Mouse (Mus musculus): ENCODE results near the gene Tcf7l2.

Gene Tcf7l2

DNA sequence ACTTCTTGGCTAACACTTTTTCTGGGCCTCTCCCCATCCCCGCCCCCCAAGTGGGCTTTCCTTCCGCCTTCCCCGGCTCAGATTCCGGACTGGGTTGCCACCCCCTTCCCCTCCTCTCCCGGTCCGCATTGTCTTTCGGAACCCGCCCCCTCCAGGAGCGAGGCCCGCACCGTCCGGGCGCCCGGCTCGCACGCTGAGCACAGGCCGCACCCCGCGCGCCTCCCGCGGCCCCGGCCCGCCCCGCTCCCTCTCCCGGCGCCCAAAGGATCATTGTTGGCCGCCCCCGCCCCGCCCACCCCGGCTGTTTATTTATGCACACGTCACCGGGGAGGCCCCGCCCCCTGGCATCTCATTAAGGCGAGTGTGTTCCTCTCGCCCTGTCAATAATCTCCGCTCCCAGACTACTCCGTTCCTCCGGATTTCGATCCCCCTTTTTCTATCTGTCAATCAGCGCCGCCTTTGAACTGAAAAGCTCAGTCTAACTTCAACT lies at the start of gene Tcf7l2:
Tcf7l2 (plus strand) TSS at position 382 of the 490 bp plus-strand sequence.
- peak; percentile 96 for DNase-seq

DNA sequence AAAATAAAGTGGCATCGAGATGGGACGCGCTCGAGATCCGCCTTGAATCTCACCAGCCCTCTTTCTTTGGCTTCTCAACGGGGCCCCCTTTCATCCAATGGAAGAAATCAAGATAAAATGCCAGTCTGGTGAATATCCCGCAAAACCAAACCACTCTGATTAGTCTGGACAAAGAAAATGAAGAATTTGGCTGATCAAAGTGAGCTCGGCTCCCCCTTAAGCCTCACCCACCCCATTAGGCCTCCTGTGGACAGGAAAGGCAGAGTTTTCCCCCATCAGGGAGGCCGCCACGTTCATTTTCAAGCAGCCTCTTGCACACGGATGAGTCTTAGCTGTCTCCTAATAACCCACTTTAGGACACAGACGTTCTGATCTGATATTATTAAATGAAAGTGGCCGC lies 47.0 kb upstream of the Tcf7l2 start:
- DNase-seq, result no peak

DNA sequence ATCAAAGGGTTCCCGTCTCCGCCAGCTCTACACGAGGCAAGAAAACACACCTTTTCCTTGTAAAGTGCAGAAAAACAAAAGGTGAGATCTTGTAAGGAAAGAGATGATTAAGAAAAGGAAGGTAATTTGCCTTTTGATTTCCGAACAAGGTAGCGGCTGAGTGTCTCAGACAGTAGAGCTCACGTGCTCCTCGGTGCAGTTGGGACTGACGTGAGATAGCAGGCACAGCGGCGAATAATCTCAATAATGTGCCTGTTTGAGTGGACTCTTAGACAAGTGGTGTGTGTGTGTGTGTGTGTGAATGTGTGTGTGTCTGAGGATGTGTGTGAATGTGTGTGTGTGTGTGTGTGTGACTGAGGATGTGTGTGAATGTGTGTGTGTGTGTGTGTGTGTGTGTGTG lies 46.2 kb upstream of the Tcf7l2 start:
- DNase-seq, result no peak

DNA sequence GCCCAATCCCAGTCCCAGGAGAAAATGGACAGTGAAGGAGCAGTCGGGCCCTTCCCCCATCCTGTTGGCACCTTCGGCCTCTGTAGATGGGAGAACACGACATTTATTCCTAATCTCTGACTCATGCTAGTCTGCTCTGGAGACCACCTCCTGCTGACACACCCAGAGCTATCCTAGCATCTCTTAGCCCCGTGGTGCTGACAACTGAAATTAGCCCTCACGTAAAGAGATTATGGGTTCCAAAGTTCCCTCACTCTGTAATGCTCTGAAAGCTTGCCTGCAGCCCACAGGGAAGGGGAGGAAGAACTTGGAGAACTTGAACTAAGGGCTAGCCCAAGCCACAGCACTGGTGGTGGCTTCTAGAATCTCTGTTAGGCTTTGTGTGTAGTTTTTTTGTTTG lies 42.7 kb upstream of the Tcf7l2 start:
- DNase-seq, result no peak

DNA sequence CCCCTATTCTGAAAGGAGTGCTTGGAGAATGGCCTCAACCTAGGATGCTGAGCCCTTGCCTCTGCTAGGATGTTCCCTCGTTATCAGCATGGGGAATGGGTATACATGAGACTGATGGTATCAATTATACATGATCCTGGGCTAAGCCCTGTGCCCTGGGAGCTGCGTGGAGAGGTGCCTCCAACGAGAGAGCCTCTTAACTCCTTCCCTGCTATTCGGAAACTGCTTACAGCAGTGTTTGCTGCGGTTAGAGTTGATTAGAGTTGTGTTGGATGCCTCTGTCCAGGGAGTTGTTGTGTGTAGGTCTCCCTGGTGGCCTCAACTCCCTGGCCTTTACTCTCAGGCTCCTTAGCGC lies 41.4 kb upstream of the Tcf7l2 start:
- DNase-seq, result no peak

DNA sequence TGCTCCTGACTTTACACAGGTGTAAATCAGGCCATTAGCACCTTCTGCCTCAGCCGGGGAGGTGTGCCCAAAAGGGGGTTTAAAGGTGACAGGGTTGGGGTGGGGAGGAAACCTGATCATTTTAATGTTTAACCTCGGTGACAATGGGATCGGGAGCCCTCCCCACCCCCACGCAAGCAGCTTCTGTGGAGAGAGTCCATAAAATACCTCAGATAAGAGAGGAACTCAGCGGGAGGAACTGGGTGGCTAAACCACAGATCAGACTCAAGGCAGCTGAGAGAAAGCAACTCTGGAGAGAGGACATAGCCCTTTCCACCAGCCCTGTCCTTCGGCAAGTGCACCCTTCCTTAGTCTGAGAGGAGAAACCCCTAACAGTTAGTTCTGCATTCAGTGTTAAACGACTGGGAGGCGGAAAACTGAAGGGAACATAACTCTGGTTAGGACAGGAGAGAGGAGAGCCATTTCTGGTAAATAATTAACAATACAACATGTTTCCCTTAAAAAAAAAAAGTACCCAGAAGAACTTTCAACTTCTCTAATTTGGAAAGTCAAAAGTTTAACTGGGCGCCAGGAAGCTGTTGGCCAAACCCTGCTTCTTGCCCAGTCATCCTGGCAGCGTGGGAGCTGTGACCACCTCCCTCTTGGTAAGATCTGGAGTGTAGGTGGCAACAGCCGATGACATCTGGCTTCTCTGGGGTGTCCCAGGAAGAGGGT lies 40.9 kb upstream of the Tcf7l2 start:
- peak; percentile 55 for DNase-seq

DNA sequence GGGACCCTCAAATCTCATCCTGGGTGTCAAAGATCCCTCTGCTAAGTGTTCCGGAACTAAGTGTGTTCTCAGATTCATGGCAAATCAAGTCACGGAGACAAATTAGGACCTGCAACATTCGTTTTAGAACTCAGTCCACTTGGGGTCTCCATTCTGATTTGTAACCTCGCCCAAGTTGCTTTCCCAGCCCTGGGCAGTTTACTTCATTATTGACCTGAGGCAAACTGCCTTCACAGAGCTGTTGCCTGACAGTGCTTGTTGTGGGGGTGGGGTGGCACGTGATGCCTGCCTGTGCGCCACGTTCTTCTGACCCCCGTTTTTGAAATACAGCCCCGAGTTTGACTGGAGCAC lies 40.4 kb upstream of the Tcf7l2 start:
- peak; percentile 16 for DNase-seq

DNA sequence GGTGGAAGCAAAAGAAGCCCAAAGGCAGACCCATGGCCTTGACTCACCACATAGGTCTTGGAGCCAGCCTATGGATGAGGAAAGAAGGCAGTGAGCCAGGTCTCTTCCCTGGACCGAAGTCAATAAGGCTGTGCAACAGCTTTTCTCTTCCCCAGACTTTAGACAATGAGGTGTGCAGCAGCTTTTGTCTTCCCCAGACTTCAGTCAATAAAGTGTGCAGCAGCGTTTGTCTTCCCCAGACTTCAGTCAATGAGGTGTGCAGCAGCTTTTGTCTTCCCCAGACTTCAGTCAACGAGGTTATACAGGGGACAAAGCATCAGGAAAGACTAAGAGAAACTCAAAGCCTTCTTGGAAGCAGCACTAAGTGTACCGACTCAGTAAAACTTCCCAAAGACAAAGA lies 39.5 kb upstream of the Tcf7l2 start:
- no peak for DNase-seq

DNA sequence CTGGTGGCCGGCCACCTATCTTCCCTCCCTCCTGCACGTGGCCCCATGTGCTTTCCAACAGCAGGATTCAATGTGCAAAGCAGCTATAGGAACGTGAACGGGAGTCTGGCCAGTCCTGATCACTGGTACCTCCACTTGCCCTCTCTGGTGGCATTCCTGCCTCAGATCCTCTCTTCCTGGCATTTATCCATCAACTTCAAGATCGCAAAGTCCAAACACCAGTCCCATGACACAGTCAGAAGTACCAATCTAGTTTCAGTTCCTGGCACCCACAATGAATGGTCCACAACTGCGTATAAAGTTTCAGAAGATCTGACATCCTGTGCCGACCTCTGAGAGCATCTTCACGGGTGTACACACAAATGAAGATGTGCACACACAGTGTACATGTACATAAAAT lies 38.9 kb upstream of the Tcf7l2 start:
- DNase-seq, result no peak

DNA sequence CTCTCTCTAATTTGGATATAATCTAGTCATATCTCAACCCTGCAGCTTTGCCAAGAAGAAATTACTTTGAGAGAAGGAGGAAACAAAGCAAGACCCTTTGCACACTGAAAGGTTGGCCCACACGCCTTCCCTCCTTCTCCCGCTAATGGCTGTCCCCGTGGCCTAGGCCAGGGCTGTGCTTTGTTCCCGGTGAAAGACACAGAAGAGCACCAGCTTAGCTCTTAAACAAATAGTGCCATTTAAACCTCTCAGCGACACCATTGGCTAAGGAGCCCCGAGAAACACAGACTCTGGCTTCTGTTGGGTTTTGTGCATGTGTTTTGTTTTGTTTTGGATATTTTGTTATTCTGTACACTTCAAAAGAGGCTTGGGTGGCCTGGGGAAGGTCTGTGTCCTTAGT lies 37.5 kb upstream of the Tcf7l2 start:
- no peak for DNase-seq

DNA sequence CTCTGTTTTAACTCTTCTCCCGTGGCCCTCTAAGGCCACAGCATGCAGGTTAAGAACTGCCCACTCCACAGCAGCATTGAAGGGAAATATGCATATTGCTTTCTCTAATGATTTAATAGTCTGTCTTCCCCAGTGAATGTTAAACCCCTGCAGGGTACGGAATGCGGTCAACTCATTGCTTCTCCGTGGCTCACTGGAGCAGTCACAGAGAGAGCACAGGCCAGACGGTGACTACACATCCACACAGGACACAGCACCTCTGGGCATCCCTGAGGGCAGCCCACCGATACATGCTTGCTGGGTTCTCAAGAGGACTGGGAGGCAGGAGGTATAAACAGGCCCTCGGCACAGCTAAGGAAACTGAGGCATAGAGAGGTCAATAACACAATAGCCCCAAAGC lies 35.3 kb upstream of the Tcf7l2 start:
- no peak for DNase-seq

DNA sequence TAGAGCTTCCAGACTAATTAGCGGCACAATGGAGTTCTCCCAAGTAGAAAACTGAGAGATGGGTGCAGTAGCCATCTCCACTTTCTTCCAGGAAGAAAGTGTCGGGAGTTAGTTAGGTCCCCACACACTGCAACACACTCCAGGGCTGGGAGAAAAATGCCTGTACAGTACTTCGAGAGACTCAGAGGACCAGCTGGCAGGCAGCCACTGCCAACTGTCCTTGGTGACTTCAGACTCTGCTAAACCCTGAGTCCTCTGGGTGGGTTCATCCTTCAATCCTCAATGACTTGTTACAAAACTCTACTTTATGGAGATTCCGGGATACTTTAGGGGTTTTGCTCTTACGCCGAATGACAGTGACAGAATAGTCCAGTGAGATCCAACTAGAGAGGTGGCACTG lies 34.8 kb upstream of the Tcf7l2 start:
- DNase-seq, result no peak

DNA sequence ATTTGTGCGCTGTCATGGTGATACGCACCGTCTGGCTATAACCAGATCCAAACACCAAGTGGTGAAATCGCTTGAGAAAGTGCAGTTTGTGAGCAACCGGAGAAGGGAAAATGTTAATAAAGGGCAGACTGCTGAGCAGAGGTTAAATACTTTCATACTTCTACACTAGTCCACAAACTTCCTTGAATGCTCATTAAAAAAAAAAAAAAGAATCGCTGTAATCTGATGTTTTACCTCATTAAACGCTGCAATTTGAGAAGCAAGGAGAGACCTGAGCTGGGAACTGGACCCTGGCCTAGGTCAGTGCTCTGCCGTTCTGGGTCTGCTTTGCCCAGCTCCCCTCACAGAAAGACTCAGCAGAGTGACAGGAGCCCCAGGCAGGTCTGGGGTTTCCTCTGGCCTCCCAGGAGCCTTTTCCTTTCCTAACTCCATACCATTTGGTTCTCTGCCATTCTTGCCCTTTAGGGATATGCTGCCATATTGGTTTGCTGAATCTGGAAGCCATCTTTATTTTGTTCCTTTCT lies 33.5 kb upstream of the Tcf7l2 start:
- no peak for DNase-seq

DNA sequence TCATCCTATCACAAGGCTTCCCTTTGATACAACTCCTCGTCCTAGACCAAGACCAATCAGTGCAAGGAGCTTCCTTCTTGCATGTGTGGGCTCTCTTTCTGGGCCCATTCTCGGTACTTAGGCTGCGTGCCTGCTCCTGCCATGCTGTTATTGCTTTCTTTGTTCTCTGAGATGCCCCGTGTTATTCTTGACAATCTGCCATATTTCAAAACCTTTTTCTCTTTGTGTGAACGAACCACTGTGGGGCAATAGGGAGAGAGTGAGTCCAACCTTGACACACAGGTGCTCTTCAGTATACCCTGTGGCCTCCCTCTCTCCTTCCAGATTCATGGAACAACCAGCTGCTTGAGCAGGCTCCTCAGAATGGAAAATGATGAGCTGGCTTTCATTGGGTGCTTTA lies 30.8 kb upstream of the Tcf7l2 start:
- DNase-seq, result no peak

DNA sequence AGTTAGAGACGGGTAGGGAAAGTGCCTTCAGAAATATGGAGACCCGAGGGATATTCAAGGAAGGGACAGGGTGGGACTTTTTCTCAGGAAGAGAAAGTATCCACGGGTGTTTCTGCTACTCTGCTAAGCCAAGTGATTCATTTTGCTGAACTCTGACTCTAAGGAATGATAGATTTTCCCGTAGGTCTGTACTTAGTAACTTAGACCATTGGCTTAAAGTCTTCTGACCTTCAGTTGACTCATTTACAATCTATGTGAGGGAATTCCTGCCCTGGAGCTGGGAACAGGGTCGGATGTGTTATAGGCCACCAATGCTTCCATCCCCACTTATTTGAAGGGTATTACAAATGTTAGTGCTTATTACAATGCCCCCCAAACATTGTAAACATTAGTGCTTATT lies 29.9 kb upstream of the Tcf7l2 start:
- DNase-seq, result no peak

DNA sequence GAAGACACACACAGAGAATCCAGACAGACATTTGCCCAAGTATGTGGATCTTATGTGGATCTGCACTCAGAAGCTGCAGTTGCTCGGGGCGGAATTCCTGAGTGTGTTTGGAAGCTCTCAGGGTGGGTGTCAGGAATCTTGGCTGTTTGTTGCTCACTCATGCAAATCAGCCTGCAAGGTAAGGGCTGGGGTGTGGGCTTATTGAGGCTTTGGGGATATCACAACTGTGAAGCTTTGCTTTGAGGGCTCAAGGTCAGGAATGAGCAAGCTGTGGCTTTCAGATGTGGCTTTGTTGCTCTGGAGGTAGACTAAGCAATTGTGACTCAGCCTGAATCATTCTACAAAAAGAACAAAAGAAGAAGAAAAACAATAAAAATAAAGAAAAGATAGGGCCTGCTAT lies 28.9 kb upstream of the Tcf7l2 start:
- no peak for DNase-seq

DNA sequence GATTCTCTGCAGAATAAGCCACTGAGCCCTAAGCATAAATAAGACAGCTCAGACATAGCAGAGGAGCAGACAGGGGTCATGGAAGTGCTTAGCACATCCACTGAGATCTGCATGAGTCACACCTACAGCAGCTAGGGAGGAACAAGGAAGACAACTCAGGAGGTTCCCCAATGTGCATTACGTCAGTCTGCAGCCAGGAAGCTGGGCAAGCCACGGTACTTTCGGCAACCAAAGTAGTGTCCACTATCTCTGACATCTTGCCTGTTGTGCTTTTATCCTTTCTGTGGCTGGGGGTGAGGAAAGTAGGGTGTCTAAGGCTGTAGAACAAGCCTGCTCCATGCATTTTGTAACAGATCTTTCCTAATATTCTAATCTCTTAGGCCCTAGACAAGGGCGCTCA lies 27.6 kb upstream of the Tcf7l2 start:
- no peak for DNase-seq

DNA sequence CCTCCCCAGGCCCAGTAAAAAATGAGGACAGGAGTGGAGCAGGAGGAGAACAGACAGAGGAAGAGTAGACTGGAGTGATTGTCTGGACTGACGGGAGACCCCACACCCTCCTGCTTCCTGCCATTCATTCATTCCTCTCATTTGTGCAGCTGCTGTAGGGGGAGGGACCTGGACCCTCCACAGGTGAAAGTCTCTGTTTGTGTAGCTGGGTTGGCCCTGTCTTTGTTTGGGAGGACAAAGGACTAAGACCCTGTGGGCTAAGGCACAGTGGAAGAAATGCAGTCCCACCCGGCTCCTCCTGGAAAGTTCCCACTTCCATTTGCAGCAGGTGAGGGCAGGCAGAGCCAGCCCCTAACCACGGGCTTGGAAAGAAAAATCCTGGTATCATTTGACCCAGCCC lies 27.0 kb upstream of the Tcf7l2 start:
- no peak for DNase-seq

DNA sequence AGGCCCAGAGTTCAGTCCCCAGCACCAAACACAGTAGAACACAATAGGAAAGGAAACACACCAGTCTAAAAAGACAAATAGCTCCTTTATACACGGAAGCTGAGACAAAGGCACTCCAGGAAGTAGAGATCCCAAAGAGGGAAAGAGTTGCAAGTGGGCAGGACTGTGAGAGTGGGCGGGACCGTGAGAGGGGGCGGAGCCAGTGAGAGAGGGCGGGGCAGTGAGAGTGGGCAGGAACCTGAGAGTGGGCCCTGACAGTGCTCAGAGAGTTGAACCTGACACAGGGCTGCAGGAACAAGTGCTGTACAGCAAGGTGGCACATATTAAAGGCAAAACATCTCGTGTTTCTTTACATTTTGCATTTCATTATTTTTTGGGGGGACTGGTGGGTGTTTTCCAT lies 22.5 kb upstream of the Tcf7l2 start:
- DNase-seq, result no peak

DNA sequence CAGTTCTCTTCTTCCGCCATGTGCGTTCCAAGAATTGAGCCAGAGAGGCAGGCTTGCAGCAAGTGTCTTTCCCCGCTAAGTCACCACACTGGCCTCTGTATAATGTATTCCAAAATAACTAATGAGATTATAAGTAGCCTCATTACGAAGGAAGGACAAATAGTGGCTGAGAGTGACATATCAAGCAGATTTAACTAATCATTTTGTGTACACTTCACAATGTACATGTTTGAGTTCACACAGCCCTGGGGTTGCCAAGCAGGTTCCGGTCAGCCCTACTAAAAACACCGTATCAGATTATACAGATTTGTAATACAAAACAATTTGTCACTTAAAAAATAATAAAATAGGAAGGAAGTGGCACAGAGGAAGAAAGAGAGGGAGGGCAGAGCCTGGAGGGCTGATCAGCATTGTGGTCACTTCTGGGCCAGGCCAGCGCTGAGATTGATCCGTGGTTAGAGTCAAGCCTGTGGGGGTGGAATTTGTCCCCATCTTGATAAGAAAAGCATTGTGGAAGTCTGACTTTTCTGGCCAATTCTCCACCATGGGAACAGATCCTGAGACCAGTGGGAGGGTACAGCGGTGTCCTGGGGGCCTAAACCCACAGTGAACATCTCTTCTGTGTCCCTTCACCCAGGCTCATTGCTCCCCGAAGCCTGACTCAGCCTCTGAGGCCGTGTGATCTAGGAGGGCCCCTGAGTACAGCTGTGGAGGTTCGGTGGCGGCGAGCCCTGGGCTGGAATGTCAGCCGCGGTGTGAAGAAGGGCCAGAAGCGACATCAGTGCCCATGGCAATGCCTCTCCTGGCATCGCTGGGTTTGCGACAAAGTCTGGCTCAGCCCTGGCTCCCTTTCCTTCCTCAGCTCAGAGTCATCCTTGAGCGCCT lies 21.9 kb upstream of the Tcf7l2 start:
- no peak for DNase-seq

DNA sequence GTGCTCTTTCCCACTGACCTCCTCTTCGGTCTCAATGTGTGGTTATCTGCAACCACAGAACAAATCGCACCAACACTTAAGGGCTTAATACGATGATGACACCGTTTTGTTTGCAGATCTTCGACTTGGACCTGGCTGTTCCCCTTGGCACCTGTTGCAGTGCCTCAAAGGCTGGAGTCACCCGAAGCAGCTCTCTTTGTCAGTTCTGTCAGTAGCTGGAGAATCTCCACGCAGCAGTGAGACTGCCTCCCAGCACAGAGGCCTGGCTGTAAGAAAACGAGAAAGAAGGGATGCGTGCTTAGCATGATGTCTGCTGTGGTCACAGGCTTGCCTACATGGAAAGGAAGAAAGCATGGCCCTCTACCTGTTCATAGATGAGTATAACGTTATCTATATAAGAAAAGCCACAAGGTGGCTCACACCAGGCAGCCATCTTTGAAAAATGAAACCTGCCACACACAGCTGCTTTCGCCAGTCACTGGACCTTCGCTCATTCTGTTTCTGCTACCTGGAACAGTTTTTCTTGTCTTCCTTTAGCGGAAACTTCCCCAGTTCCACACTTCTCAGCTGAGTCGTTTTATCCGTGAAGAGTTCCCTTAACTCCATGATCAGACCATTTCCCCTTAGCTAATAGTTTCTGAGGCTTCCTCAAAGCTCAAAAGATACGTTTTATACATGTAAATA lies 21.1 kb upstream of the Tcf7l2 start:
- DNase-seq, result no peak

DNA sequence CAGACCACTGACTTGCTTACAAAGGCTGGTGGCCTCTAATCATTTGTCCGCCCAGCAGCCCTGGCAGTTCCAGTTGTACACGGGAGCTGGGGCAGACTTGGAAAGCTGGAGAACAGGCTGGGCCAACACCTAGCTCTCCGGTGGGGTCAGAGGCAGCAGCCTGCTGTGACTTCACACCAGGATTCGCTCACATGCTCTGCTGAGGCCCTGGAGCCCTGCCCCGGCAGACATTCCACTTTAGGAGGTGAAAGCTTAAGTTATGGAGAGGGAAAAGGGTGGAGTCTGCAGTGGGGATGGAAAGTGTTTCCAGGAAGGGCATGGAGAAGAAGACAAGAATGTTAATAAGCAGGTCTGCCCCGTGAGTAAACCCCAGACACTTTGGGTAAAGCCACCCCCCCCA lies 19.2 kb upstream of the Tcf7l2 start:
- peak; percentile 35 for DNase-seq

DNA sequence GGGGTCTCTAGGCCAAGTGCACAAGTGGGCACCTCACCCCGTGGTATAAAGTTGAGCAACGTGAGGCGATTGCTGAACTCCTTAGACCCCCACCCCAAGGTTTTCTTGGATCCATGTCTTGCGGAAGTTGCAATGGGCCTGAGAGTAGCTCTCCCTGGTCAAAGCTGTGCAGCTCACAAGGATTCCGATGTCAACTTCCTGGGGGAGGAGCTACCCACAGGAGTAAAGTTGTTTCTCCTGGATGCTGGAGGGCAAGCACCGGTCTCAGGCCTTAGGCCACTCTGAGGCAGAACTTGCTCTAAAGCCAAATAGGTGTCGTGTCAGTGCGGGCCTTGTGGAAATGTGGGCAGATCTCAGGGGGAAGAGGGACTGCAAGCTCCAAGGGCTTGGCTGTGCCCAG lies 12.2 kb upstream of the Tcf7l2 start:
- no peak for DNase-seq

DNA sequence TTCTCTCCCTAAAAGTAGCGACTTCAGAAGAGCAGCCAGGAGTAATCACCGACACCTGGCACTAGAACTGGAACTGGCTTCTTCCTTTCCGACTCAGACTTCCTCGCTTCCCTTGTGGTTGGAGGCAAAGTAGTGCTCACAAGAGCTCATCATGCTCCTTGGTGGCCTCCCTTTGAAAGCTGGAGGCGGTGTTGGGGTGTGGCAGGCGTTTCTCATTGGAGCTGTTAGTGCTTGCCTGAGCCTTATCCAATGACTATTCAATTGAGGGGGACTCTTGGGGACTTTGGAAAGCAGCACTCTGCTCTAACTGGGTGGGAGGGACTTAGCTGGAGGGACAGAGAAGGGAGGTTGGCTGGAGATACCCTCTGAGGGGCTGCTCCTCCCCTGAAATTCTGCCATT lies 9.1 kb upstream of the Tcf7l2 start:
- DNase-seq, result no peak

All from kidney, postnatal 10 days (tissue).